Mouse (Mus musculus): Measurements from ENCODE around the gene Txndc5.

DNA sequence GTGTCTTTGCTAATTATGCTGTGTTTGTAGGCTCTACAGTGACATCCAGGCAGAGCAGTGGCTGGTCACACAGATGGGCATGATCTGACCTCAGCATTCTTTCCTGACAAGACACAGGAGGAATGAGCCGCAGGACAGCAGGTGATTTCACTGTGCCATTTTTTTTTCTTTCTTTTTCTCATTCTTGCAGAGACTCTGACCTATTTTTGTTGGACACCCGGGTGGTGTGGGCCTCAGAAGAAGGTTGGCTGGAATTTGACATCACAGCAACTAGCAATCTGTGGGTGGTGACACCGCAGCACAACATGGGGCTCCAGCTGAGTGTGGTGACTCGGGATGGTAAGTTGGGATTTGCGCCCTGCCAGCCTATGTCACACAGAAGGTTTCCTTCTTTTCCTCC is 43.9 kb downstream of the Txndc5 start:
- TF ChIP-seq CTCF (IDR thresholded peaks at IDR 0.05; ENCODE audit: low read depth) (no peak), EP300 (IDR thresholded peaks at IDR 0.05; ENCODE audit: low read depth) (no peak)
